Mouse (Mus musculus) NIH3T3 (cell line): ENCODE data around the gene Setd3.

Experiments used
- DNase-seq: peaks from one replicate; pipeline ENCODE4 v3.0.0-alpha.2; 2012; ENCODE audit warnings: low read depth

Gene Setd3

DNA sequence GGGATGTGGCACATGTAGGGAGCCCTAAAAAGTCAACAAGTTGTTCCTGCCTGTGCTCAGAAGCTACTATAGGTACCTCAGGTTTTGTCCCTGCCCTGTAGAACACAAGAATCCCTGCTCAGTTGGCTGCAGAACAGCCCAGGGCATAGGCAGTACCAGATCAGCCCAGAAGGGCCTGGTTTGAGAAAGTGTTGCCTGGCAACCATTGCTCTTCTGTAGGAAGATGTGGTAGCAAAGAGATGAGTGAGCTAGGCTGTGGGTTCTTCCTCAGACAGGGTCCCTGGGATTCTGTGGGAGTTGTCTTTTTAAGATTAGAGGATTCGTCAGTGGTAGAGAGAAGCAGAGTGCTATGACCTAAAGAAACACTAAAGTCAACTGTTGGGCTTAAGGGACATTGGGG, 21.0 kb upstream of the Setd3 start:
- DNase-seq, result no peak

DNA sequence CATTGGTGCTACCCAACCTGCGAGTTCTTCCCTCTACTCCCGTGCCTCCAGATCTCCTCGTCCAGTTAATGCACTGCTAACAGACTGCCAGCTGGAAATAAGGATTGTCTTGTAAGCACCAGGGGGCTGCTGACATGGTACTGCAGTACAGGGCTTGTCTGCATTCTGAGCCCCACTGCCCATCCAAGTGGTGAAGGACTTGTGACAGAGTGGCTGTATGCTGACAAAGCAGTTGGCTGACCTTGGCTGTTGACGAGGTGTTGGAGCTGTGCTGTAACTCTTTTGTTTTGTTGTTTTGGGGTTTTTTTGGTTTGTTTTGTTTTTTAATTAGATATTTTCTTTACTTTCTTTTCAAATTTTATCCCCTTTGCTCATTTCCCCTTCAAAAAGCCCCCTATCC, 19.3 kb upstream of the Setd3 start:
- DNase-seq, result no peak

- no peak for DNase-seq
Observed at GRCm38 (mm10) chr12:108195761-108196160, 16.6 kb upstream of the Setd3 start.

DNA sequence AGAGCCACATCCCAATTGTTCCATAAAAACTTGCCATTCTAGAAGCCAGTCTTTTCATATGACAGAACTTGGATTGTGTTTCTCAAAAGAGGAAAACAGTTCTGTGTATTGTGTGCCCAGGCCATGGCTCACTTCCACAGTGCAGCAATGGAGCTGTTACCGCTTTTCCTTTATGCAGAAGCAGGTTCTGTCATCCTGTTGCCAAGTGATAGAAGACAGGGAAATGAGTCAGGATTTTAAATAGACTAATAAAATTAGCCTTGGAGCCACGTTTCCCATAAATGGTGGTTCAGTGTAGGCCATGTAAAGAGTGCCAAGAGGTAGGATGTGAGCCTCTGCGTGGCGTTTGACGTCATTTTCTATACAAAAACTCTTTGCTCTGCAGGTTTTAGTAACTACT, 14.8 kb upstream of the Setd3 start:
- DNase-seq, result no peak

GRCm38 (mm10) chr12:108187541-108188091, 8.5 kb upstream of the Setd3 start:
- DNase-seq, result no peak

DNA sequence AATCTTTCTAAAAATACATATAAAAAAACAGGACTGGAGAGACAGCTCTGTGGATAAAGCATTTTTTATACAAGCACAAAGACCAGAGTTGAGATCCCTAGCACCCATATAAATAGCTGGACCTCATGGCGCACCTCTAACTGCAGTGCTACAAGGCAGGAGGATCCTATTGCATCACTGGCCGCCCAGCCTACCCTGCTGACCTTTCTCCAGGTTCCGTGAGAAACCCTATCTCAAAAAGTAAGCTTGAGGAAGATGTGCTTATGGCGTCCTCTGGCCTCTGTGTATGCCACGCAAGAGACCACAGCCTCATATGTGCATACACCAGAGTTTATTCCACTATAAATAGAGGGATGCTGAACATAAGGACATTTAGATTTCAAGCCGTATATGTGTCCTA, 2.6 kb upstream of the Setd3 start:
- DNase-seq, result no peak

DNA sequence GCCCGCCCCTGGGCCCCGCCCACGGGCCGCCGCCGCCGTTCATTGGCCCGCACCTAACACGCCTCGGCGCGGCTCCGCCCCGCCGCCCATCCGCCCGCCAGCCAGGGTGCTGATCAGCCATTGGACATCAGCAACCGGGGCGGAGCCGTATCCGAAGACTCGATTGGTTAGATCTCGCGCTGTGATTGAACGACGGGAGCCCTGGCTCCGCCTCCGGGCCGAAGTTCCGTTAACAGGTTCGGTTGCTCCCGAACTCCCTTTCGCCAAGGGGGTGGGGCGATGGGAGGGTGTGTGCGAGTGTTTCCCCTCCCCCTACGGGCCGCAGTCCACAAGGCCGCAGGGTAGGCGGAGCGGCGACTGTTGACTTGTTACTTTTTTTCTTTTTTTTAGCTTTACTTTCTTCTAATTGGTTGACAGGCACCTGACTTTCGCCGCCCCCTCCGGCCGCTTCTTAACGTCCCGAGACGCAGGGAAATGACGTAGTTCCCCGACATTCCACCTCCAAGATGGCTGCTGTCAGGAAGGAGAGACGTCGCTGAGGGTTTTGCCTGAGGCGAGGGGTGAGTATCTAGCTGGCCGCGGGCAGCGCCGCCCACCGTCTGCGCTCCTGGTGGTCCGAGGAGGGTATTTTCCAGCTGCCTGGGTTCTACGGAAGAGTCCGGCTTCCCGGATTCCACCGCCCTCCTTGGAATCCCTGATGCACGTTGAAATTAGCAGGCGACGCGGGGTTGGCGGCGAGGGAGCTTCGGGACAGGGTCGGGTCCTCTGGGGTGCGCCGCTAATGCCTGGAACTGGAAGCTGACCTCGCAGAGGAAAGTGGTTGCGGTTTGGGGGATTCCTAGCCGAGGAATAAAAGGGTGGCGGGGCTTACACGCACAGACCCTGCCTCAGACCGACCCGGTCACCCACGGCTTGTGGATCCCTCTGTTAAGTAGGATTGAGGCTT, 480 bp upstream of the Setd3 start, which contains the start of gene Ccnk:
Ccnk (plus strand) TSS at position 259 of the 946 bp plus-strand sequence.
- peak; percentile 100 for DNase-seq

GRCm38 (mm10) chr12:108178331-108179245, 526 bp downstream of the Setd3 start:
- DNase-seq, result peak; percentile 50

- DNase-seq, result no peak
Observed at GRCm38 (mm10) chr12:108176366-108176765, 2.7 kb downstream of the Setd3 start.

DNA sequence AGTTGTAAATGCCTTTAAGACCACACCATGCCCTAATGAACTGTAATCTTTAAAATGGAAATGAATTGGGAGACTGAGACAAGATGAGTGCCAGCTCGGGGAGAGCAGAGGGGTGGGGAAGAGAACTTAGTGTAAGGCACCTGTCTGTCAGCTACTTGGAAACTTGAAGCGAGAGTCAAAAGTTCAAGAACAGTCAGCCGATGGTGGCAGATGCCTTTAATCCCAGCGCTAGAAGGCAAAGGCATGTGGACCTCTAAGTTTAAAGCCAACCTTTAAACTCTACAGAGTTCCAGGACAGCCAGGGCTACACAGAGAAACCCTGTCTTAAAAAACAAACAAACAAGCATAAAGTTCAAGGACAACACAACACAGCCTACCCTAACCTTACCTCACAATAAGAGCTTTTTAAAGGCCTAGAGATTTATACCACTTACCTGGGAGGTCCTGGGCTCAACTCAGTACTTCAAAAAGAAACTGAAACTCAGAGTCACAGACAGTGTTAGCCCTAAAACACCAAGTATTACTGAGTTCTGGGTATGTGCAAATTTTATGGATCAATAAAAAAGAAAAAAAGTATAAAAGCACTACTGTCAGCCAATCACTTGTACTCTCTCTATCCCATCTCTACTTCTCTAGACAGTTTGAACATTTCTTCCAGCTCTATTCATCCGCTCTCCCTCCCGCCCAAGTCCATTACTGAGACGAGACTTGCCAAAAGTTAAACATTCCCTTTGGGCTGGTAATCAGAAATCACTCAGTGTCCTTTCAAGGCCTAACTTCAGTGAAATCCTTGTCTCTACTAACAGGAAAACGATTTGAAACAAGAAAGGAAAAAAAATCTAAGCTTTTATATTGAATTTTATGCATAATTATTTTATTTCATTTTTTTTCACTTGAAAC, 4.3 kb downstream of the Setd3 start:
- DNase-seq, result no peak

DNA sequence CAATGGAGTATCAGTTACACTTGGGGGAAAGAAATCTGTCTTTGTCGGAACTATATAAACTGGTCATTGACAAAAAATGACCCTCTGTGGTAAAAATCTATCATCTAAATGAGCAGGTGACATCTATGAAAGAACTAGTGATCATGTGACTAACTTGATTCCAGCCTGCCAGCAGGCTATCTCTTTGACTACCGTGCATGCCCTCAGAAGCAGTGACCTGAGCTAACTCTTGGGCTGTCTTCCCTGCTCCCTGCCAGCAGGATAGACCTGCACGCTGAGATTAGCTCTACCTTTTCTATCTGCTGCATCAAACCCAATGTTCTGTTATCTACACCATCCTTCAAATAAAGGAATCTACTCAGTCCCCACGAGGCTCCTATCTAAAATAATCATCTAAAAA, 6.5 kb downstream of the Setd3 start:
- DNase-seq, result no peak

- no peak for DNase-seq
Observed at GRCm38 (mm10) chr12:108171336-108171735, 7.8 kb downstream of the Setd3 start.

DNA sequence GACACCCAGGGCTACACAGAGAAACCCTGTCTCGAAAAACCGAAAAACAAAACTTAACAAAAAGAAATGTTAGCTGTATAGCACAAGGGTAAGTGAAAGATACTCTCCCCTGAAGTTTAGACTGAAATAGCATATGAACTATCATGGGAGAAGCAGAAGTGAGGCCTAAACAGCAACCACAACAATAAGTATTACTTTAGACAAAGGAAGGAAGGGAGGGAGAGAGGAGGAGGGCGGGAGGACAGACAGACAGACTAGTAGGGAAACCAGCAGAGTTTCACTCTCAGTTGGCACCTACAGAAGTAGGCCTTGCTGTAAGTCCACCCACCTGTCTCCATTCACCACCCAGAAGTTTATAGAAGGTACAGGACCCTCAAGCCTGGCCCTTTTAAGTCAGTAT, 8.6 kb downstream of the Setd3 start:
- no peak for DNase-seq

DNA sequence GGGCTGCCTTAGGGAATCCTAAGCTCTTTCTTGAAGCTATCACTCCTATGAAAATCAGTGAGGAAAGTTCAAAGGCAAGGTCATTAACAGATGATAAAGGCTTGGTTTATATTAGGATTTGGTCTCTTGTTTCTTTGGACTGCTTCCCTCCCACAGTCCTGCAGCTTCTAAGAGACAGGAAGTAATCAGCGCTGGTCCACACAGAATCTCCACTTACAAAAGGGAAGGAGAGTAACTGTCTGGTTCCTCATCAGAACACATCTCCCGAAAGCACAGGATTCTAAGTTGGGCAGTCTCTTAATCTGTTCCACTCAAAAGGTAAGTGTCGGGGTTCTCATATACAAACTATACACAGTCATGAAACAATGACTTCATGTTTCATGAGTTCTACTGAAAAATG, 10.2 kb downstream of the Setd3 start:
- DNase-seq, result no peak

DNA sequence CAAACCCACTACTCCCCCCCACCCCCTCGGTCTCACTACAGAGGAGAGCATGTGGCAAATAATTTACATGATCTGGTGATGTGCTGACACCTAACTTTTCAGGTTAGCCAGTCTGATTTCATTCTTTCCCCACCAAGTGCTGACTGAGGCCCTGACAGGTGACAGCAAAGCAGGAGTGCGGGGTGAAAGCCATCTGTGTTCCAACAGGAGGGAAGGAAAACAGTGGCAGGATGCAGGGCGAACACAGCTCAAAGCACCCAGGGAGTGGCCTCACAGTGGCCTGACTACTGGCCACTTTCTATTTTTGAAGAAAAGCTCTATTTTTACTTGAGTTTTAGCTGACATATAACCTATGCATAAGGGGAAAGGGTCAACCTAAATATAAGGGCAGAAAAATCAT, 15.4 kb downstream of the Setd3 start:
- DNase-seq, result no peak

DNA sequence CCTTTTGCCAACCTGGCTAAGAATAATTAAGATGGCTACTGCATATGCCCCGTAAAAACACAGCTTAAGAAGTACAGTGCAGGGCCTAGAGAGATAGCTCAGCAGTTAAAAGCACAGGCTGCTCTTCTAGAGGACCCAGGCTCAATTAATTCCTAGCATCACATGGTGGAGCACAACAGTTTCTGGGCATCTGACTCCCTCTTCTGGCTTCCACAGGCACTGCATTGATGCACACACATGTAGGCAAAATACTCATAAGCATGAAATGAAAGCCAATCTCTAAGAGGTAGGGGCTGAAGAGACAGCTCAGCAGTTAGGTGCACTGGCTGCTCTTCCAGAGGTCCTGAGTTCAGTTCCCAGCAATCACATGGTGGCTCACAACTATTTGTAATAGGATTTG, 17.1 kb downstream of the Setd3 start:
- peak; percentile 33 for DNase-seq

DNA sequence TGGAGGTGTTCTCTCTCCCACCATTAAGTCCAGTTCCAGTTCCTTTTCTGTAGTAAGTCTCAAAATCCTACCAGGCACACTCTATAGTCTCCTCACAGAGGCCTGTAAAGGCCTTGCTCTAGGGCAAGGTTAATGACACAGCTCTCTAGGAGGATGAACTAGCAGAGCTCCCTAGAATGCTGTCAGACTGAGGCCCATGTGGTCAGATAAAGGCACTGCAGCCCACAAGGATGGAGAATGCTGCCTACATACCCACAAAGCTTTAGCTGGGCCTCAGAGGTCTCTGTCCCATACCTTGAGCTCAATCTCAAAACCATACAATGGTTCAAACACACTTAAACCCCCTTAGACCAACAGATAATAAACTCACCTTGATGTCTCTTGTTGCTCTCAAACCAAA, 19.3 kb downstream of the Setd3 start:
- no peak for DNase-seq

DNA sequence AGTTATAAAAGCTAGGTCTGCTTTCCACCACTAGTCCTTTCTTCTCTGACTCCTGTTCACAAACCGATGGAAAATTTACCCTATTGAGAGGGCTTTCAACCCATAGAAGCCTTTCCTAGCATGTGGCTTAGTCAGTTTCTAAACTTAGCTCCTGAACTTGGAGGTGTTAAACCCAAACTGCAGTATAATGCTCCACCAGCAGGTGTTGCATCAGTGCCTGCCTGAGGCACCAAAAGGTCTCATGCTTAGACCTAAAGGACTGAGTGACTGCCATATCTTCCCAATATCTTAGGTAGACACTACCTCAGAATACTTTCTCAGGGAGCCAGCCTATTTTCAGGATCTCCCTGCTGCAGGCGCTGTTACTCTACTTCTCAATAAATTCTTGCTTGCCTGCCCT, 26.4 kb downstream of the Setd3 start:
- peak; percentile 18 for DNase-seq

DNA sequence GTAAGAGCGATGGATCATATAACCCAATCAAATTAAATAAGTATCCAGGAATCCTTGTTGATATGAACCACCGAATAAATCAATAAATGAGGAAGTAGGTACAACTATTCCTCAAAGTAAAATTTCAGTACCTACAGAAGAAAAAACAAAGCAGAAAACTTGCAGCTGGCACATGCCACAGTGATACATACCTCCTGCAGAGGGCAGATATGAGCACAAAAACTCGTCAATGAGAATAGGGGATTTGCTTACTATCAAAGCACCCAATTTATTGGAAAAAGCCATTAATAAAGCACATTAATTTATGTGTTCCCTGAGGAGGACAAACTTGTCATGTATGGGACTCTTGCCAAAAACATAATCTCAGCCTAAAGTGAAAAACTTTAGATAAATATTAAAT, 29.4 kb downstream of the Setd3 start:
- DNase-seq, result peak; percentile 27

- no peak for DNase-seq
Observed at GRCm38 (mm10) chr12:108145198-108145597, 33.9 kb downstream of the Setd3 start.
